In the genomic region with DNA sequence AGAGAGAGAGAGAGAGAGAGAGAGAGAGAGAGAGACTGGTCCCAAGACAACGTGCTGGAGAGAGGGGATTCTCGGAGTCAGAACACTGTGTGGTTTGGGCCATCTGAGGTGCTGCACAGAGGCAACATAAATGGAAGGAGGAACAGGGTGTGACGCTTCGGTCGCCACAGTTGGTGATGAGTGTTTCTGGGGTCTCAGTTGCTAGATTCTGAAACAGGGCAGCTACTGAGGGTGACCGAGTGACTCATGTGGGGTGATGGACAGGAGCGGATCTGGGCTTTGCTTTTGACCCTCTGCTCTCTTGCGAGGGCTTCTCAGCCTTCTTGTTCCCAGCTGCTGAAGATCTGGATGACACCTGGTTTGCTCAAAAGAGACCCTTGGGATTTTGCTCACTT, we compare ENCODE assay signal across 15 mouse cellular contexts. TPM values are rescaled to one million over a fixed set of nuclear protein-coding genes. Genes with fewer than 3 reads are reported as not detected.
DNase-seq lines count a peak whose midpoint lies in the region; ATAC-seq and TF ChIP-seq lines count a peak whose summit lies in the region.
"Had no signal": no experiment of that assay in that cellular context is flagged by ENCODE, and none has a peak within 500 bp of the region (broad histone marks: within the 10 kb centered on the region; RNA-seq: fewer than 3 reads in every experiment).

No protein-coding gene starts in this region.

- H3K4me1 ChIP-seq in forebrain, embryonic 12.5 days: peaks cover 12% of the 10 kb centered on the region
- H3K4me1 ChIP-seq in hindbrain, embryonic 16.5 days (ENCODE audit: control insufficient read depth, insufficient read depth, low read depth, low read length): peaks cover 2% of the 10 kb centered on the region; the same call in 1 of the 2 replicates
- H3K4me1 ChIP-seq in neural tube, embryonic 13.5 days (replicated peaks): peaks cover 16% of the 10 kb centered on the region

- no peaks in the 10 kb centered on the region for H3K9me3 ChIP-seq in forebrain, embryonic 12.5 days
- H3K9me3 ChIP-seq in hindbrain, embryonic 16.5 days (ENCODE audit: control insufficient read depth, low read length): no peaks in the 10 kb centered on the region
- H3K9me3 ChIP-seq in neural tube, embryonic 13.5 days: no peaks in the 10 kb centered on the region
- H3K9me3 ChIP-seq: G1E had no signal

- intact Hi-C loops in left cerebral cortex, adult 2 months (cut with DNase I): loop anchor here (10.0 kb wide), 2 partner anchors 386 to 496 kb away; no protein-coding TSS in a partner anchor
- intact Hi-C loops in left cerebral cortex, postnatal 4 days (cut with DNase I): loop anchor here (10.0 kb wide), 1 partner anchor 186 kb away; no protein-coding TSS in a partner anchor
- intact Hi-C loops in gastrocnemius, postnatal 14 days (cut with DNase I; ENCODE audit: low total_unique reads): loop anchor here (10.0 kb wide), 2 partner anchors 186 to 386 kb away; no protein-coding TSS in a partner anchor

- H3K4me2 ChIP-seq in forebrain, embryonic 12.5 days: peak overlapping the region; percentile 98
- H3K4me2 ChIP-seq in hindbrain, embryonic 16.5 days (ENCODE audit: low read length): peak overlapping the region; percentile 91
- H3K4me2 ChIP-seq in neural tube, embryonic 13.5 days: peak overlapping the region; percentile 97

- H3K4me3 ChIP-seq in left cerebral cortex, adult 2 months: peak overlapping the region; percentile 55
- no peak overlapping the region for H3K4me3 ChIP-seq in forebrain, embryonic 12.5 days (replicated peaks)
- peak overlapping the region; percentile 25 for H3K4me3 ChIP-seq in hindbrain, embryonic 16.5 days (ENCODE audit: low read length)
- H3K4me3 ChIP-seq in neural tube, embryonic 13.5 days: peak overlapping the region; percentile 62
- H3K4me3 ChIP-seq: erythroblast, embryonic 14.5 days had no signal

- peaks cover 48% of the 10 kb centered on the region for H3K27me3 ChIP-seq in forebrain, embryonic 12.5 days
- peaks cover 8% of the 10 kb centered on the region for H3K27me3 ChIP-seq in hindbrain, embryonic 16.5 days (replicated peaks; ENCODE audit: control insufficient read depth, insufficient read depth, low read length)
- H3K27me3 ChIP-seq in neural tube, embryonic 13.5 days: peaks cover 46% of the 10 kb centered on the region

- WGBS in forebrain, embryonic 12.5 days: 5% methylated on average over 8 of the region's 8 CpGs
- 2% methylated on average over 8 of the region's 8 CpGs for WGBS in hindbrain, embryonic 16.5 days
- 3% methylated on average over 8 of the region's 8 CpGs for WGBS in neural tube, embryonic 13.5 days

- no peak for TF ChIP-seq CTCF in left cerebral cortex, adult 2 months (IDR thresholded peaks at IDR 0.05)

- peak overlapping the region; percentile 28; the same call in 1 of the 2 replicates for H3K27ac ChIP-seq in left cerebral cortex, adult 2 months
- no peak overlapping the region for H3K27ac ChIP-seq in forebrain, embryonic 12.5 days
- H3K27ac ChIP-seq in hindbrain, embryonic 16.5 days (ENCODE audit: low read depth, low read length): no peak overlapping the region
- no peak overlapping the region for H3K27ac ChIP-seq in neural tube, embryonic 13.5 days (replicated peaks)

- DNase-seq in left cerebral cortex, adult 2 months (ENCODE audit: extremely low spot score in 1 of 2, low spot score in 2 of 2): peak in 1 of 2 experiments; percentile 17
- no peak for DNase-seq in left cerebral cortex, postnatal 4 days
- DNase-seq in gastrocnemius, postnatal 14 days: no peak
- no peak for DNase-seq in layer of hippocampus, adult 18-20 months (ENCODE audit: low spot score in 2 of 2)
- no peak for DNase-seq in adrenal gland, postnatal 36 days
- DNase-seq: cerebellum, adult 11-12 months; heart, adult 18-20 months; thymus, postnatal 4 days had no signal

- H3K9ac ChIP-seq in forebrain, embryonic 12.5 days: no peak overlapping the region
- H3K9ac ChIP-seq in hindbrain, embryonic 16.5 days (ENCODE audit: low read depth, low read length): no peak overlapping the region
- no peak overlapping the region for H3K9ac ChIP-seq in neural tube, embryonic 13.5 days
- H3K9ac ChIP-seq: lung, embryonic 14.5 days had no signal

- H3K36me3 ChIP-seq in forebrain, embryonic 12.5 days (replicated peaks): no peaks in the 10 kb centered on the region
- H3K36me3 ChIP-seq in hindbrain, embryonic 16.5 days (ENCODE audit: control insufficient read depth, insufficient read depth, low read length): no peaks in the 10 kb centered on the region
- H3K36me3 ChIP-seq in neural tube, embryonic 13.5 days: no peaks in the 10 kb centered on the region
- H3K36me3 ChIP-seq: G1E had no signal

- no peak for ATAC-seq in forebrain, embryonic 12.5 days (ENCODE audit: low FRiP score)
- ATAC-seq in hindbrain, embryonic 16.5 days: no peak
- ATAC-seq in neural tube, embryonic 13.5 days (ENCODE audit: low read depth): no peak
- ATAC-seq: inflammation-experienced regulatory T-cells, adult 6 months had no signal

RNA-seq across cellular contexts. Expression of a gene that starts 1.2 kb away (rescaled TPM):
- total RNA-seq in left cerebral cortex, adult 2 months (2021): 100 to 1,000 TPM; 138 to 142 TPM
- 10 to 100 TPM; 36.7 to 44.8 TPM for total RNA-seq in left cerebral cortex, postnatal 4 days (2021)
- 30.0 and 30.3 TPM in 2 replicates for polyA plus RNA-seq in forebrain, embryonic 12.5 days (2016; fragmentation: Nextera tagmentation; extraction: Ambion mirVana)
- 5.0 and 6.2 TPM in 2 replicates for polyA plus RNA-seq in hindbrain, embryonic 16.5 days (2015; fragmentation: Nextera tagmentation; extraction: Ambion mirVana)
- polyA plus RNA-seq in neural tube, embryonic 13.5 days (2015; fragmentation: Nextera tagmentation; extraction: Ambion mirVana): 4.6 and 5.4 TPM in 2 replicates
- total RNA-seq in gastrocnemius, postnatal 14 days (2021): 10 to 100 TPM; 28.3 to 46.7 TPM
- 10 to 100 TPM; 71.2 to 87.3 TPM for total RNA-seq in layer of hippocampus, adult 18-20 months (2021)
- 10 to 100 TPM; 20.2 to 27.6 TPM for total RNA-seq in adrenal gland, postnatal 36 days (2021)
- polyA plus RNA-seq: erythroblast, embryonic 14.5 days; G1E had no signal
